Mouse (Mus musculus) lung, adult 2 months (tissue): ENCODE results near the gene H2-Eb2.

Source experiments
- CTCF ChIP-seq: fragments of 200-500 bp; IDR thresholded peaks from 2 replicates; pipeline ENCODE4 v1.5.1; 2011; ENCODE audit warnings: mild to moderate bottlenecking, low read length, control low read depth; ENCODE audit not compliant: insufficient read depth
- POLR2A ChIP-seq: fragments of 200-500 bp; IDR thresholded peaks from 2 replicates; pipeline ENCODE4 v1.6.1; 2011; ENCODE audit warnings: low read depth, mild to moderate bottlenecking, control low read depth, low read length, borderline replicate concordance; ENCODE audit errors: extremely low read depth

GRCm38 (mm10) chr17:34288131-34288530, 37.3 kb upstream of the H2-Eb2 start:
- TF ChIP-seq POLR2A, result no peak
- no peak for TF ChIP-seq CTCF
